Mouse (Mus musculus): ENCODE measurements around the gene Epha3. TPM values are rescaled to one million over a fixed set of nuclear protein-coding genes. Genes with fewer than 3 reads are reported as not detected.

Gene Epha3
- 4.6 and 5.3 TPM in 2 replicates for polyA plus RNA-seq (2015; fragmentation: Nextera tagmentation; extraction: Ambion mirVana)

GRCm38 (mm10) chr16:63863913-63864330, at the start of gene Epha3:
TSS of gene Epha3 (minus strand) at chr16:63864175.

Measured in adrenal gland, postnatal 0 days (tissue).